Mouse (Mus musculus) MEL (cell line): Measurements from ENCODE around the gene Sars. TPM values are rescaled to one million over a fixed set of nuclear protein-coding genes. Genes with fewer than 3 reads are reported as not detected.

Experiments
- DNase-seq: peaks from one replicate; pipeline ENCODE4 v3.0.0; 2011; ENCODE audit warnings: low read depth, low spot score
- H3K27ac ChIP-seq: 2 replicates; pipeline ENCODE4 v1.5.1; 2012; ENCODE audit warnings: low read depth, mild to moderate bottlenecking, control low read depth, low read length, moderate library complexity; ENCODE audit not compliant: control insufficient read depth
- H3K27me3 ChIP-seq, 2 experiments: fragments of 150-350 bp in 1 of 2; sonication (generic) in 1 of 2; 2 replicates each; pipeline ENCODE4 v1.6.1; 2012; ENCODE audit warnings: low read length in 2 of 2, mild to moderate bottlenecking in 2 of 2, improper control_type of control experiment in 1 of 2, moderate library complexity in 1 of 2; ENCODE audit not compliant: insufficient read depth in 2 of 2, control insufficient read depth in 1 of 2
- H3K36me3 ChIP-seq, 2 experiments: 2 replicates each; pipeline ENCODE4 v1.6.1; 2012 to 2014; ENCODE audit warnings: low read length in 2 of 2, improper control_type of control experiment in 1 of 2, inconsistent platforms in 1 of 2, mild to moderate bottlenecking in 1 of 2; ENCODE audit not compliant: insufficient read depth in 2 of 2, control insufficient read depth in 1 of 2
- H3K4me1 ChIP-seq, 2 experiments: fragments of 150-350 bp in 1 of 2; sonication (generic) in 1 of 2; 2 replicates each; pipeline ENCODE4 v1.6.1; 2012; ENCODE audit warnings: low read length in 2 of 2, improper control_type of control experiment in 1 of 2, mild to moderate bottlenecking in 1 of 2; ENCODE audit not compliant: insufficient read depth in 2 of 2, control insufficient read depth in 1 of 2
- H3K4me3 ChIP-seq, 2 experiments: fragments of 150-350 bp in 1 of 2; sonication (generic) in 1 of 2; 2 replicates each; pipeline ENCODE4 v1.5.1; 2012; ENCODE audit warnings: low read depth in 2 of 2, low read length in 2 of 2, mild to moderate bottlenecking in 2 of 2, moderate library complexity in 2 of 2, control low read depth in 1 of 2, improper control_type of control experiment in 1 of 2; ENCODE audit not compliant: control insufficient read depth in 1 of 2, insufficient read depth in 1 of 2
- H3K79me2 ChIP-seq: 2 replicates; pipeline ENCODE4 v1.6.1; 2012; ENCODE audit warnings: mild to moderate bottlenecking, low read length, moderate library complexity; ENCODE audit not compliant: control insufficient read depth, poor library complexity, insufficient read depth
- H3K9ac ChIP-seq: 2 replicates; pipeline ENCODE4 v1.6.1; 2012; ENCODE audit warnings: low read depth, mild to moderate bottlenecking, control low read depth, low read length, moderate library complexity; ENCODE audit not compliant: control insufficient read depth, poor library complexity, severe bottlenecking
- H3K9me3 ChIP-seq: fragments of 150-350 bp; sonication (generic); replicated peaks from 2 replicates; pipeline ENCODE4 v1.6.1; 2012; ENCODE audit warnings: mild to moderate bottlenecking, low read length, improper control_type of control experiment, moderate library complexity; ENCODE audit not compliant: insufficient read depth
- BHLHE40 ChIP-seq: IDR thresholded peaks from 2 replicates; pipeline ENCODE4 v1.6.1; 2012; ENCODE audit warnings: low read depth, mild to moderate bottlenecking, inconsistent platforms, low read length, improper control_type of control experiment, borderline replicate concordance
- ETS1 ChIP-seq: IDR thresholded peaks from 2 replicates; pipeline ENCODE4 v1.6.1; 2012; ENCODE audit warnings: low read depth, mild to moderate bottlenecking, inconsistent platforms, low read length, improper control_type of control experiment, moderate library complexity
- GATA1 ChIP-seq: IDR thresholded peaks from 2 replicates; pipeline ENCODE4 v1.6.1; 2011; ENCODE audit warnings: low read depth, low read length, improper control_type of control experiment
- HCFC1 ChIP-seq: IDR thresholded peaks from 2 replicates; pipeline ENCODE4 v1.6.1; 2012; ENCODE audit warnings: low read depth, mild to moderate bottlenecking, inconsistent platforms, low read length, improper control_type of control experiment, moderate library complexity
- JUND ChIP-seq: IDR thresholded peaks from 2 replicates; pipeline ENCODE4 v1.6.1; 2011; ENCODE audit warnings: low read depth, mild to moderate bottlenecking, improper control_type of control experiment, low read length
- KAT2A ChIP-seq: conservative IDR thresholded peaks from 2 replicates; pipeline ENCODE4 v1.6.1; 2012; ENCODE audit warnings: low read depth, low read length, improper control_type of control experiment, inconsistent platforms
- MAFK ChIP-seq: IDR thresholded peaks from 2 replicates; pipeline ENCODE4 v1.6.1; 2011; ENCODE audit warnings: low read depth, mild to moderate bottlenecking, low read length, improper control_type of control experiment, borderline replicate concordance
- MAX ChIP-seq: IDR thresholded peaks from 2 replicates; pipeline ENCODE4 v1.6.1; 2011; ENCODE audit warnings: low read length, improper control_type of control experiment
- MYB ChIP-seq: IDR thresholded peaks from 2 replicates; pipeline ENCODE4 v1.6.1; 2011; ENCODE audit warnings: mild to moderate bottlenecking, low read depth, low read length, improper control_type of control experiment
- NELFE ChIP-seq: IDR thresholded peaks from 2 replicates; pipeline ENCODE4 v1.6.1; 2011; ENCODE audit warnings: low read depth, low read length, improper control_type of control experiment
- NRF1 ChIP-seq: IDR thresholded peaks from 2 replicates; pipeline ENCODE4 v1.6.1; 2014; ENCODE audit warnings: low read depth, mild to moderate bottlenecking, inconsistent platforms, low read length, improper control_type of control experiment, moderate library complexity; ENCODE audit not compliant: poor library complexity, insufficient read depth, severe bottlenecking
- POLR2AphosphoS2 ChIP-seq: IDR thresholded peaks from 2 replicates; pipeline ENCODE4 v1.6.1; 2011; ENCODE audit warnings: low read length, improper control_type of control experiment
- RCOR1 ChIP-seq: IDR thresholded peaks from 2 replicates; pipeline ENCODE4 v1.6.1; 2012; ENCODE audit warnings: low read depth, mild to moderate bottlenecking, inconsistent platforms, low read length, improper control_type of control experiment
- TBP ChIP-seq: IDR thresholded peaks from 2 replicates; pipeline ENCODE4 v1.8.0; 2011; ENCODE audit warnings: low read depth, low read length, improper control_type of control experiment
- TCF12 ChIP-seq: IDR thresholded peaks from 2 replicates; pipeline ENCODE4 v1.6.1; 2014; ENCODE audit warnings: low read depth, mild to moderate bottlenecking, inconsistent platforms, low read length, improper control_type of control experiment, moderate library complexity
- USF1 ChIP-seq: IDR thresholded peaks from 2 replicates; pipeline ENCODE4 v1.6.1; 2014; ENCODE audit warnings: low read depth, mild to moderate bottlenecking, inconsistent platforms, low read length, improper control_type of control experiment, moderate library complexity
- ZC3H11A ChIP-seq: IDR thresholded peaks from 2 replicates; pipeline ENCODE4 v1.6.1; 2012; ENCODE audit warnings: low read depth, mild to moderate bottlenecking, inconsistent platforms, low read length, improper control_type of control experiment
- polyA plus RNA-seq, 2 experiments: library from polyadenylated mRNA; stranded (reverse) in 1 of 2; unstranded in 1 of 2; fragments of >175 nt in 1 of 2; fragments of >200 nt in 1 of 2; gene quantifications; 2 replicates each; pipeline versions ENCODE4 v1.2.1 to v1.2.4; 2012; ENCODE audit warnings: low replicate concordance in 2 of 2, low read depth in 1 of 2; ENCODE audit not compliant: insufficient read length in 2 of 2, insufficient read depth in 1 of 2, missing spikeins in 1 of 2
- total RNA-seq: library from RNA; depleted of rRNA; stranded (reverse); fragments of 300-350 nt; gene quantifications from 2 replicates; pipeline ENCODE4 v1.2.3, GENCODE M21; 2012

The Sars gene
- total and polyA plus RNA-seq, 3 experiments, result 202 to 337 TPM; not detected in 1

- no peaks in the 10 kb centered on the region for H3K9me3 ChIP-seq
- no peak for DNase-seq
- H3K36me3 ChIP-seq, result no peaks in the 10 kb centered on the region
- no peak for TF ChIP-seq MAFK
- TF ChIP-seq MYB, result no peak
- no peak overlapping the region for H3K27ac ChIP-seq
- H3K4me1 ChIP-seq, result no peaks in the 10 kb centered on the region
- H3K9ac ChIP-seq, result no peak overlapping the region
- H3K27me3 ChIP-seq, result no peaks in the 10 kb centered on the region
- H3K4me3 ChIP-seq, result no peak overlapping the region
- H3K79me2 ChIP-seq, result no peaks in the 10 kb centered on the region
Observed at GRCm38 (mm10) chr3:108410359-108410714, 34.7 kb downstream of the Sars start.

DNA sequence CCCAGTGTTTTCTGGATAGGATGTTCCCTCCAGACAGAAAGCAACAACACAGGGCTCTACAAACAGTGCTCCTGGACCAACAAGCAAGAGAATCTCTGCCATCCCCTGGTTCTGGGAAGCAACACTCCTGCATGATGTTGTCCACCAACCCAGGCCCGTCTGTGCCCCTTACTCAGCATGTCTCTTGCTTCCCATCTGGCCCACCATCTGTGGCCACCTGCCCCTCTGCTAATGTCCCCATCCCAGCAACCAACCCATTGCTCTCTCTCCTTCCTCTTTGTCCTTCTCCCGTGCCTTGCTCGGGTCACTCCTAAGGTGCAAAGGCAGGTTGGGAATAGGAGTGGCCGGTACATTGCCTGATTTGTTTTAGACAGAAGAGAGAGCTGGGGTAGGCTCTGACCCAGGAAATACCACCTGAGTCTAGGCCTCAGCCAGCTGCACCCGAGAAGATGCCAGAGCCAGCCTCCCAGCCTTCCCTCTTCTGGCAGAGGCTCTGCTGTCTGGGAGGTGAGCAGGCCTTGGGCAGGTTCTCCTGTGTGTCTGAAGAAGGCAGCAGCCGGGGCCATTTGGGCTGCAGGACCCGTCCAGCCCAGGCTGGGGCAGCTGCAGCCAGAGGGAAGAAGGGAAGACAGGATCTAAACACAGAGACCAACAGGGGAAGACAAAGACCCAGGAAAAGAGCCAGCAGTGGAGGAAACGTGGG lies 35.2 kb downstream of the Sars start:
- no peaks in the 10 kb centered on the region for H3K4me1 ChIP-seq
- no peaks in the 10 kb centered on the region for H3K27me3 ChIP-seq
- DNase-seq, result no peak
- TF ChIP-seq USF1, result no peak
- no peak for TF ChIP-seq MYB
- no peak for TF ChIP-seq POLR2AphosphoS2
- no peak for TF ChIP-seq TBP
- no peak for TF ChIP-seq HCFC1
- TF ChIP-seq BHLHE40, result no peak
- no peak for TF ChIP-seq JUND
- no peak for TF ChIP-seq TCF12
- TF ChIP-seq NELFE, result no peak
- TF ChIP-seq KAT2A, result no peak
- no peak for TF ChIP-seq ETS1
- TF ChIP-seq NRF1, result no peak
- no peak for TF ChIP-seq ZC3H11A
- TF ChIP-seq MAX, result no peak
- TF ChIP-seq RCOR1, result no peak
- TF ChIP-seq MAFK, result no peak
- no peak for TF ChIP-seq GATA1
- H3K36me3 ChIP-seq, result no peaks in the 10 kb centered on the region
- no peaks in the 10 kb centered on the region for H3K79me2 ChIP-seq
- no peak overlapping the region for H3K4me3 ChIP-seq
- H3K9me3 ChIP-seq, result no peaks in the 10 kb centered on the region
- no peak overlapping the region for H3K9ac ChIP-seq
- H3K27ac ChIP-seq, result no peak overlapping the region
